Mouse (Mus musculus) embryonic stem cell, embryonic (primary cell): ENCODE results near the gene Ipo11.

Experiments
- CTCF ChIA-PET, 4 experiments: fragments of 300-600 bp in 2 of 4; fragments of 350-600 bp in 2 of 4; sonication (Branson Sonifier 250); formaldehyde crosslinking; loops; one replicate each; lab custom pipeline; 2022; ENCODE audit warnings: inconsistent platforms in 2 of 4; lab: Charles Lee
- POLR2A ChIA-PET, 4 experiments: fragments of 300-600 bp in 2 of 4; fragments of 350-600 bp in 2 of 4; sonication (Branson Sonifier 250); formaldehyde crosslinking; loops; one replicate each; lab custom pipeline; 2022; ENCODE audit warnings: antibody characterized with exemption in 4 of 4, inconsistent platforms in 1 of 4; lab: Charles Lee

Gene Ipo11

GRCm38 (mm10) chr13:106918322-106919050 is 18.3 kb downstream of the Ipo11 start:
- CTCF ChIA-PET = interaction anchor here (0.7 to 2.4 kb wide), 13 partner anchors 9 to 132 kb away, joined by 3 to 12 read pairs (median 4); no protein-coding TSS in a partner anchor
- POLR2A ChIA-PET = interaction anchor here in 3 of 4 experiments (0.7 to 6.4 kb wide), 21 partner anchors 11 to 112 kb away, joined by 3 to 132 read pairs (median 4); partner anchors contain the start of genes Dimt1 (in 1 of the 3) and Ipo11 (in 1 of the 3)

- ChIA-PET CTCF (no interaction called here), POLR2A (interaction anchor here in 3 of 4 experiments (1.0 to 6.4 kb wide), 8 partner anchors 6 to 57 kb away, joined by 4 to 132 read pairs (median 6); no protein-coding TSS in a partner anchor)
Measured at GRCm38 (mm10) chr13:106913125-106913736, 23.5 kb downstream of the Ipo11 start.

DNA sequence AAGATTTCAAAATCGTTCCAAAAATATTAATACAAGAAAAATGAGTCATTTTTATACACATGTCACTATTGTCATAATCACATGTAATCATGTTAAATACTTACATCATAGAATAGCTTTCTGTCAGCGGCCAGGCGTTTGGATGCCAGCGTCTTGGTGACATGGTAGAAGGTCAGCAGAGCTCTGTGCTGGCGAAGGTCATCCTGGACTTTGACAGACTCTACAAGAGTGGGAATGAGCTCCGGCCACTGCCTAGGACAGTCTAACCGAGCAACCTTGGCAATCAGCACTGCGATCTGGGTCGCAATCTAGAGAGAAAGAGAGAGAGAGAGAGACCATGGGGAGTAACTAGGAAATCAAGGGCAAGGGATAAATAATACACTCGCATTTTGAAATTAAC is 26.7 kb downstream of the Ipo11 start:
- ChIA-PET POLR2A (interaction anchor here in 3 of 4 experiments (0.7 to 8.8 kb wide), 13 partner anchors 6 to 68 kb away, joined by 3 to 244 read pairs (median 5); partner anchors contain the start of genes Dimt1 (in 1 of the 3) and Ipo11 (in 1 of the 3)), CTCF (interaction anchor here in 2 of 4 experiments (0.8 to 1.6 kb wide), 3 partner anchors 8 to 15 kb away, joined by 3 to 4 read pairs (median 3); no protein-coding TSS in a partner anchor)

GRCm38 (mm10) chr13:106907273-106907672 is 29.5 kb downstream of the Ipo11 start:
- CTCF ChIA-PET = interaction anchor here in 3 of 4 experiments (0.6 to 1.8 kb wide), 4 partner anchors 11 to 42 kb away, joined by 3 to 12 read pairs (median 6); no protein-coding TSS in a partner anchor
- POLR2A ChIA-PET = interaction anchor here in 3 of 4 experiments (0.6 to 8.8 kb wide), 37 partner anchors 9 to 1182 kb away, joined by 3 to 244 read pairs (median 7); partner anchors contain the start of genes Dimt1 (in 2 of the 3) and Ipo11 (in 2 of the 3)

DNA sequence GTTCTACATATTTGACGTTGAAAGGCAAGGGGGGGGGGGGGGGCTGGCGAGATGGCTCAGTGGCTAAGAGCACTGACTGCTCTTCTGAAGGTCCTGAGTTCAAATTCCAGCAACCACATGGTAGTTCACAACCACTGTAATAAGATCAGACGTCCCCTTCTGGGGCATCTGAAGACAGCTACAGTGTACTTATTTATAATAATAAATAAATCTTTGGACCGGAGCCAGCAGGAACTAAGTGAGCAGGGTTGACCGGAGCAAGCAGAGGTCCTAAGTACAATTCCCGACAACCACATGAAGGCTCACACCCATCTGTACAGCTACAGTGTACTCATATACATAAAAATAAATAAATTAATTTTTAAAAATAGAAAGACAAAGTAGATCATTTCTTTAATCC is 31.6 kb downstream of the Ipo11 start:
- CTCF ChIA-PET = interaction anchor here in 1 of 4 experiments (1.0 kb wide), 1 partner anchor 10 kb away, joined by 4 read pairs; no protein-coding TSS in a partner anchor
- POLR2A ChIA-PET = interaction anchor here in 3 of 4 experiments (0.6 to 8.8 kb wide), 19 partner anchors 9 to 80 kb away, joined by 3 to 244 read pairs (median 12); partner anchors contain the start of genes Ipo11 (in 2 of the 3) and Dimt1 (in 1 of the 3)

GRCm38 (mm10) chr13:106904637-106905036 is 32.1 kb downstream of the Ipo11 start:
- ChIA-PET POLR2A (interaction anchor here in 3 of 4 experiments (0.7 to 8.8 kb wide), 19 partner anchors 9 to 201 kb away, joined by 3 to 244 read pairs (median 6); partner anchors contain the start of genes Dimt1 (in 1 of the 3) and Ipo11 (in 1 of the 3)), CTCF (interaction anchor here in 2 of 4 experiments (1.0 to 1.1 kb wide), 2 partner anchors 10 to 197 kb away, joined by 3 to 4 read pairs; no protein-coding TSS in a partner anchor)

DNA sequence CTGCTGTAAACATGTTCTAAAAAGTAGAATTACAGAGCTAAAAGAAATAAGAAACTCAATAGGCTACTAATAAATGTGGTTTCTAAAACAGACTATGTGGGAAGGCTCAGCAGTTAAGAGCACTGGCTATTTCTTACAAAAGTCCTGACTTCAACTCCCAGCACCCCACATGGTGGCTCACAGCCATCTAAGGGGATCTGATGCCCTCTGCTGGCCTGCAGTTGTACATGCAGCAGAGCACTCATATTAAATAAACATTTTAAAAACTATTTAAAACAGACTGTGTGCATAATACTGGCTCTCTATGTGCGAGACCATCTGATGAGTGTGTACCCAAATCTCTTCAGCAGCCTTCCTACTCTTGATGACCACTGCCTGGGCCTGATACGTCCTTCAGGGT is 42.5 kb downstream of the Ipo11 start:
- ChIA-PET CTCF (interaction anchor here in 2 of 4 experiments (0.6 to 1.4 kb wide), 4 partner anchors 9 to 133 kb away, joined by 3 to 6 read pairs (median 4); no protein-coding TSS in a partner anchor), POLR2A (interaction anchor here in 1 of 4 experiments (1.4 to 19.0 kb wide), 3 partner anchors 13 to 29 kb away, joined by 4 to 244 read pairs (median 4); no protein-coding TSS in a partner anchor)

DNA sequence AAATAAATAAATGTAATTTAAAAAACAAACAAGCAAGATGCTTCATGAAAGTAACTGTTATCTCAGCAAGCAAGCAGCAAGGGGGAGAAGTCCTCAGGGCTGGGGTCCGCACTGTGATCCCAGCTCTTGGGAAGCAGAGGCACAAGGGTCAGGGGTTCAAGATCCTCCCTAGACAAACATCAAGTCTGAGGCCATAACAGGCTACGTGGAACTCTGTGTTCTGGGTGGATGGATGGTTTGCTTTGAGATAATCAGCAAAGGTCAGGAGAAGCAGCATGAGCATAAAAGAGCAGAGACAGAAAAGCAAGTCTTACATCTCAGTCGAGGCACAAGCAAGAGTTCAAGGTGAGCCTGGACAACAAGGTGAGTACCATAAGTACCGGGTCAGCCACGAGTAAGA is 43.1 kb downstream of the Ipo11 start:
- POLR2A ChIA-PET = interaction anchor here in 2 of 4 experiments (1.2 to 19.0 kb wide), 5 partner anchors 13 to 29 kb away, joined by 4 to 244 read pairs (median 4); no protein-coding TSS in a partner anchor
- CTCF ChIA-PET = interaction anchor here in 2 of 4 experiments (0.6 to 1.4 kb wide), 3 partner anchors 8 to 133 kb away, joined by 3 to 6 read pairs (median 3); no protein-coding TSS in a partner anchor

DNA sequence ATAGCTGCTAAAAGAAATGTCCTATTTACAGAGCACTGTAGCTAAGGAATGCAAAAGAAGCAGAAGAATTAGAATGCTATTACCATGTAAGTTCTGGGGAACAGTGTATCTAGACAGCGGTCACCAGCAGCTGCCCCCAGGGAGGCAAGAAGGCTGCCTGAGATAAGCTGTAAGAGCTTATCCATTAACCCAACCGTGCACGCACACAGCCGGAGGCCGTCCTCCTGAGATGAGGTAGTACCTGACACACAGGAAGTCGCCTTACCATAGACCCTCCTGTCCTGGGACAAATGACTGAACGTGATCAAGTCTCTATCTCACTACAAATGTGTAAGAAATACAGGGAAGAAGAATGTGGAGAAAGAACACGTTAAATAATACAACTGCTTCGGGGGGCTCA is 43.6 kb downstream of the Ipo11 start:
- POLR2A ChIA-PET = interaction anchor here in 3 of 4 experiments (0.5 to 19.0 kb wide), 10 partner anchors 11 to 36 kb away, joined by 3 to 244 read pairs (median 4); no protein-coding TSS in a partner anchor

GRCm38 (mm10) chr13:106887364-106887763 is 49.4 kb downstream of the Ipo11 start:
- CTCF ChIA-PET = interaction anchor here in 2 of 4 experiments (1.0 to 1.5 kb wide), 2 partner anchors 19 to 31 kb away, joined by 4 read pairs; no protein-coding TSS in a partner anchor
- POLR2A ChIA-PET = interaction anchor here in 2 of 4 experiments (1.1 to 19.0 kb wide), 7 partner anchors 10 to 30 kb away, joined by 3 to 244 read pairs (median 7); no protein-coding TSS in a partner anchor

More for the DNA sequence above, 43.6 kb downstream of the Ipo11 start:
- CTCF ChIA-PET = interaction anchor here in 1 of 4 experiments (1.4 kb wide), 1 partner anchor 13 kb away, joined by 3 read pairs; no protein-coding TSS in a partner anchor

DNA sequence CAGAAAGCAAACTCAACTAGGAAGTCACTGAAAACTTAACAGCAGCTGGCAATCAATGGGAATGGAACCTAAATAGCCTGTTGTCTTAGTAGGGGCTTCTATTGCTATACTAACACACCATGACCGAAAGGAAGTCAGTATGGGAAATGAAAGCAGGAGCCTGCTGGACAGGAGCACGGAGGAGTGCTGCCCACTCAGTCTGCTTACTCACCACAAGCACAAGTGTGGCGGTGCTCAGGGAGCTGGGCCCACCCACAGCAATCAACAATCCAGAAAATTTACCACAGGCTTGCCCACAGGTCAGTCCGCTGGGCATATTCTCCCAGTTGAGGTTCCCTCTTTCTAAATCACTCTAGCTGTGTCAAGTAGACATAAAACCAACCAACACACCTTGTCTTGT is 52.5 kb downstream of the Ipo11 start:
- ChIA-PET POLR2A (interaction anchor here in 2 of 4 experiments (0.9 to 19.0 kb wide), 14 partner anchors 14 to 65 kb away, joined by 3 to 244 read pairs (median 4); partner anchors contain the start of gene Dimt1 (in 2 of the 2)), CTCF (interaction anchor here in 3 of 4 experiments (0.6 to 1.2 kb wide), 3 partner anchors 34 to 58 kb away, joined by 3 to 4 read pairs (median 3); no protein-coding TSS in a partner anchor)

DNA sequence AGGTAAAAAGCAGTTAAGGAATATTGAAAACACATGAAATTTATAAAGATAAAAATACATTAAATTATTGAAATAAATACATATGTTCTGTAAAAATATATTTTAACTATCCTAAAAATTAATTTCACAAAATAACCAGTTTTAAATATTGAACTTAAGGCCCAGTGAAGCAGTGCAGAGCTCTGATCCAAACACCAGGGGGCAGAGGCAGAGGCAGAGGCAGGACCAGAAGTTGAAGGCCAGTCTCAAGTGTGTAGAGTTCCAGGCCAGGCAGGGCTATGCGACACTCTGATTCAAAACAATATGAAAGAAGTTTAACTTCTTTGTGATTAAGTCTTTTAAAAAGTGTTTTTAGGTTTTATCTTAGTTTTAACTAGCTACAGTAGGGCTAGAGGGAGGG is 60.5 kb downstream of the Ipo11 start:
- CTCF ChIA-PET = interaction anchor here in 2 of 4 experiments (1.0 to 2.6 kb wide), 4 partner anchors 9 to 42 kb away, joined by 3 to 14 read pairs (median 4); no protein-coding TSS in a partner anchor
- POLR2A ChIA-PET = interaction anchor here in 2 of 4 experiments (0.6 to 4.5 kb wide), 7 partner anchors 11 to 33 kb away, joined by 3 to 24 read pairs (median 3); no protein-coding TSS in a partner anchor

GRCm38 (mm10) chr13:106865547-106865946 is 71.2 kb downstream of the Ipo11 start:
- ChIA-PET CTCF (no interaction called here), POLR2A (interaction anchor here in 1 of 4 experiments (0.5 kb wide), 1 partner anchor 101 kb away, joined by 3 read pairs; no protein-coding TSS in a partner anchor)

DNA sequence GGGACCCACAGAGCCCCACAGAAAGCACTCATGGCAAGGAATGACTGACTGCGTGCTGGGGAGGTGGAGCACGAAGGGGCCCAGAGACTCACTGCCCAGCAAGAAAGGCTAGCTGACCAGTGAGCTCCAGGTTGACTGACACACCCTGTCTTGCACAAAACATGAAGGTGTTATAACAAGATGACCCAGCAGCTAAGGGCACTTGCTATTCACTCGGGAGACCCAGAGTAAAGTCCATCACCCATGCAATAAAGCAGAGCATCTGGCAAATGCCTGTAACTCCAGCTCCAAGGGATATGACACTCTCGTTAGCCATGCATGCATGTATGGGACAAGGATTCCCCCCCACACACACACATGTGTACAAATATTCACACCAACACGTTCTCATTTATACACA is 78.0 kb downstream of the Ipo11 start:
- CTCF ChIA-PET = no interaction called here
- POLR2A ChIA-PET = interaction anchor here in 3 of 4 experiments (0.5 to 4.6 kb wide), 11 partner anchors 9 to 1182 kb away, joined by 3 to 30 read pairs (median 3); no protein-coding TSS in a partner anchor

DNA sequence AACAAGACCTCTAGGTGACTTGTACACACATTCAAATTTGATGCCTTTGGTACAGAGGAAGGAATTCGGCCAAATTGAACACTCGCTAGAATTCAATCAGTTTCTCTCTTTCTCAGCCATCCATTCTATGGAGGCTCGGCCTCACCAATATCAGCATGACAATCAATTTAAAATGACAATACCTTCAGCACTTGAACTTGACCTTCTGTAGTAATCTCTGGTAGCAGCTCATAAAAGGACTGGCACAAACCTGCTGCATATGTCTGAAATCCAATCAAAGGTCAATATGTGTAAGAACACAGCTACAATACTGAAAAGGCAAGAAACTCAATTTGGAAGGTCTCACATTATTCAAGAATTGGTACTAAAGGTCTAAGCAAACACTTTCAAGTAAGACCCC is 80.2 kb downstream of the Ipo11 start:
- POLR2A ChIA-PET = interaction anchor here in 3 of 4 experiments (0.8 to 4.6 kb wide), 17 partner anchors 9 to 57 kb away, joined by 3 to 30 read pairs (median 4); no protein-coding TSS in a partner anchor
- CTCF ChIA-PET = interaction anchor here in 2 of 4 experiments (0.8 to 0.9 kb wide), 3 partner anchors 15 to 20 kb away, joined by 3 read pairs; no protein-coding TSS in a partner anchor

GRCm38 (mm10) chr13:106847534-106847933 is 89.2 kb downstream of the Ipo11 start:
- ChIA-PET POLR2A (interaction anchor here in 1 of 4 experiments (0.8 kb wide), 1 partner anchor 9 kb away, joined by 3 read pairs; no protein-coding TSS in a partner anchor), CTCF (interaction anchor here in 1 of 4 experiments (0.5 kb wide), 1 partner anchor 16 kb away, joined by 3 read pairs; no protein-coding TSS in a partner anchor)

- CTCF ChIA-PET = no interaction called here
- POLR2A ChIA-PET = interaction anchor here in 1 of 4 experiments (0.6 to 1.8 kb wide), 3 partner anchors 8 to 93 kb away, joined by 3 to 9 read pairs (median 4); no protein-coding TSS in a partner anchor
Measured at GRCm38 (mm10) chr13:106844928-106845327, 91.8 kb downstream of the Ipo11 start.
